In genomic region chr6:29735689-29736451, GRCm38 (mm10) we compare ENCODE assay signal across 8 mouse cellular contexts. TPM values are rescaled to one million over a fixed set of nuclear protein-coding genes. Genes with fewer than 3 reads are reported as not detected.
DNase-seq lines count a peak whose midpoint lies in the region; ATAC-seq lines count a peak whose summit lies in the region.

No protein-coding gene starts in this region.

- H3K4me2 ChIP-seq in forebrain, embryonic 15.5 days (replicated peaks) = peak overlapping the region; percentile 86
- peak overlapping the region; percentile 99 for H3K4me2 ChIP-seq in limb, embryonic 13.5 days (replicated peaks)
- H3K4me2 ChIP-seq in midbrain, embryonic 12.5 days (replicated peaks) = peak overlapping the region; percentile 67

- WGBS in forebrain, embryonic 15.5 days = under 1% methylated on average over 75 of the region's 75 CpGs
- under 1% methylated on average over 75 of the region's 75 CpGs for WGBS in hindbrain, embryonic 10.5 days
- WGBS in limb, embryonic 13.5 days = under 1% methylated on average over 75 of the region's 75 CpGs
- WGBS in midbrain, embryonic 12.5 days = under 1% methylated on average over 73 of the region's 75 CpGs

- no peaks in the 10 kb centered on the region for H3K27me3 ChIP-seq in forebrain, embryonic 15.5 days
- no peaks in the 10 kb centered on the region for H3K27me3 ChIP-seq in hindbrain, embryonic 10.5 days (ENCODE audit: insufficient read depth, poor library complexity, severe bottlenecking)
- H3K27me3 ChIP-seq in limb, embryonic 13.5 days = no peaks in the 10 kb centered on the region
- no peaks in the 10 kb centered on the region for H3K27me3 ChIP-seq in midbrain, embryonic 12.5 days

- DNase-seq in cerebellum, adult 8-10 months = no peak
- peak; percentile 76 to 80 for DNase-seq in adrenal gland, postnatal 36 days
- DNase-seq in hindbrain, embryonic 10.5 days (ENCODE audit: low spot score) = peak; percentile 81
- peak; percentile 50 for DNase-seq in thymus, postnatal 0 days (ENCODE audit: low spot score)

- peak; percentile 58; the same call in 1 of the 2 replicates for ATAC-seq in cerebellum, adult (ENCODE audit: insufficient number of reproducible peaks, low FRiP score, low TSS enrichment)
- ATAC-seq in forebrain, embryonic 15.5 days (replicated peaks) = peak; percentile 81
- ATAC-seq in limb, embryonic 13.5 days (ENCODE audit: low FRiP score, low read depth) = peak; percentile 82
- ATAC-seq in midbrain, embryonic 12.5 days (ENCODE audit: low FRiP score, low read depth) = peak; percentile 86

- H3K36me3 ChIP-seq in forebrain, embryonic 15.5 days = no peaks in the 10 kb centered on the region
- H3K36me3 ChIP-seq in hindbrain, embryonic 10.5 days = peaks cover 29% of the 10 kb centered on the region
- H3K36me3 ChIP-seq in limb, embryonic 13.5 days = peaks cover 19% of the 10 kb centered on the region
- H3K36me3 ChIP-seq in midbrain, embryonic 12.5 days = peaks cover 11% of the 10 kb centered on the region

- H3K27ac ChIP-seq in forebrain, embryonic 15.5 days (replicated peaks) = peak overlapping the region; percentile 82
- peak overlapping the region; percentile 100 for H3K27ac ChIP-seq in hindbrain, embryonic 10.5 days
- peak overlapping the region; percentile 100 for H3K27ac ChIP-seq in limb, embryonic 13.5 days
- peak overlapping the region; percentile 90 for H3K27ac ChIP-seq in midbrain, embryonic 12.5 days (replicated peaks)

- H3K9ac ChIP-seq in forebrain, embryonic 15.5 days (replicated peaks) = peak overlapping the region; percentile 72
- peak overlapping the region; percentile 100 for H3K9ac ChIP-seq in limb, embryonic 13.5 days
- H3K9ac ChIP-seq in midbrain, embryonic 12.5 days (replicated peaks) = peak overlapping the region; percentile 91

- peaks cover 13% of the 10 kb centered on the region for H3K4me1 ChIP-seq in forebrain, embryonic 15.5 days
- H3K4me1 ChIP-seq in hindbrain, embryonic 10.5 days (replicated peaks) = peaks cover 36% of the 10 kb centered on the region
- H3K4me1 ChIP-seq in limb, embryonic 13.5 days = peaks cover 36% of the 10 kb centered on the region
- peaks cover 18% of the 10 kb centered on the region for H3K4me1 ChIP-seq in midbrain, embryonic 12.5 days

- H3K9me3 ChIP-seq in forebrain, embryonic 15.5 days = no peaks in the 10 kb centered on the region
- no peaks in the 10 kb centered on the region for H3K9me3 ChIP-seq in hindbrain, embryonic 10.5 days
- H3K9me3 ChIP-seq in limb, embryonic 13.5 days = no peaks in the 10 kb centered on the region
- no peaks in the 10 kb centered on the region for H3K9me3 ChIP-seq in midbrain, embryonic 12.5 days

- peak overlapping the region; percentile 66 for H3K4me3 ChIP-seq in forebrain, embryonic 15.5 days
- peak overlapping the region; percentile 94 for H3K4me3 ChIP-seq in hindbrain, embryonic 10.5 days
- H3K4me3 ChIP-seq in limb, embryonic 13.5 days = peak overlapping the region; percentile 97
- H3K4me3 ChIP-seq in midbrain, embryonic 12.5 days = peak overlapping the region; percentile 63

RNA-seq across cellular contexts. Expression of gene Smo, which starts 0.6 kb away (rescaled TPM):
- total RNA-seq in adrenal gland, postnatal 36 days (2021) = 10 to 100 TPM; 41.6 to 50.4 TPM
- polyA plus RNA-seq in forebrain, embryonic 15.5 days (2015; fragmentation: Nextera tagmentation; extraction: Ambion mirVana) = 14.4 and 16.3 TPM in 2 replicates
- 50.3 and 50.4 TPM in 2 replicates for polyA plus RNA-seq in hindbrain, embryonic 10.5 days (2016; fragmentation: Nextera tagmentation; extraction: Ambion mirVana)
- polyA plus RNA-seq in limb, embryonic 13.5 days (2015; fragmentation: Nextera tagmentation; extraction: Ambion mirVana) = 55.4 and 58.5 TPM in 2 replicates
- 46.3 and 48.8 TPM in 2 replicates for polyA plus RNA-seq in midbrain, embryonic 12.5 days (2016; fragmentation: Nextera tagmentation; extraction: Ambion mirVana)
- polyA plus RNA-seq in thymus, postnatal 0 days (2015; fragmentation: Nextera tagmentation; extraction: Ambion mirVana) = 13.2 and 18.1 TPM in 2 replicates

RNA-seq across cellular contexts. Expression of gene Ahcyl2, which starts 31.9 kb away (rescaled TPM):
- total RNA-seq in adrenal gland, postnatal 36 days (2021) = 100 to 1,000 TPM; 116 to 172 TPM
- polyA plus RNA-seq in forebrain, embryonic 15.5 days (2015; fragmentation: Nextera tagmentation; extraction: Ambion mirVana) = 12.9 and 13.0 TPM in 2 replicates
- 11.5 and 13.0 TPM in 2 replicates for polyA plus RNA-seq in hindbrain, embryonic 10.5 days (2016; fragmentation: Nextera tagmentation; extraction: Ambion mirVana)
- 17.9 and 20.2 TPM in 2 replicates for polyA plus RNA-seq in limb, embryonic 13.5 days (2015; fragmentation: Nextera tagmentation; extraction: Ambion mirVana)
- 17.2 and 18.0 TPM in 2 replicates for polyA plus RNA-seq in midbrain, embryonic 12.5 days (2016; fragmentation: Nextera tagmentation; extraction: Ambion mirVana)
- 13.8 and 17.2 TPM in 2 replicates for polyA plus RNA-seq in thymus, postnatal 0 days (2015; fragmentation: Nextera tagmentation; extraction: Ambion mirVana)

RNA-seq across cellular contexts. Expression of gene Tspan33, which starts 41.8 kb away (rescaled TPM):
- 1 to 10 TPM; 1.7 to 2.0 TPM for total RNA-seq in adrenal gland, postnatal 36 days (2021)
- polyA plus RNA-seq in forebrain, embryonic 15.5 days (2015; fragmentation: Nextera tagmentation; extraction: Ambion mirVana) = 5.0 and 7.4 TPM in 2 replicates
- polyA plus RNA-seq in hindbrain, embryonic 10.5 days (2016; fragmentation: Nextera tagmentation; extraction: Ambion mirVana) = 9.7 and 9.9 TPM in 2 replicates
- polyA plus RNA-seq in limb, embryonic 13.5 days (2015; fragmentation: Nextera tagmentation; extraction: Ambion mirVana) = 4.6 and 5.1 TPM in 2 replicates
- polyA plus RNA-seq in midbrain, embryonic 12.5 days (2016; fragmentation: Nextera tagmentation; extraction: Ambion mirVana) = 7.7 and 9.5 TPM in 2 replicates
- 1.7 and 2.8 TPM in 2 replicates for polyA plus RNA-seq in thymus, postnatal 0 days (2015; fragmentation: Nextera tagmentation; extraction: Ambion mirVana)
